Mouse (Mus musculus) c-Kit-positive CD71-negative TER-119-negative erythroid progenitor cells, embryonic 14.5 days (primary cell): ENCODE measurements at regions not wholly inside any gene's neighbourhood (a gene's known extent, or its start where the extent isn't known, plus 50 kb on each side); places are given as distances from the start of the nearest gene placed in this dataset.

Source experiments
- DNase-seq: peaks from one replicate; pipeline ENCODE4 v3.0.0-alpha.2; 2013; ENCODE audit warnings: low read depth

DNA sequence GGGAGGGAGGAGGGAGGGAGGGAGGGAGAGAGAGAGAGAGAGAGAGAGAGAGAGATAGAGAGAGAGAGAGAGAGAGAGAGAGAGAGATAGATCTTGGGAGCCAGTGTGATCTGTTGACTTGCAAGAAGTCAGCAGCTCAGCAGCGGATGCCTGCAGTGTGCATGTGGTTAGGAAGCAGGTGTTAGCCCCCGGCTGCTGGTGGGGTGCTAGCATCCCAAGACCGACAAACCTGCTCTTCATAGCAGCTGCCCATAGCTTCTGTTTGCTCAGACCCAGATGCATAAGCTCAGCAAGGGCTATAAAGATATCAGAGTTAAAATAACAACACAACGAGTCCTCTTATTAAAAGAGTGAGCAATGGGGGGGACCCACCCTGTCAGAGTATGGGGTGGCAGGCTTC lies 88.7 kb upstream of the Hdac4 start:
- DNase-seq = no peak

DNA sequence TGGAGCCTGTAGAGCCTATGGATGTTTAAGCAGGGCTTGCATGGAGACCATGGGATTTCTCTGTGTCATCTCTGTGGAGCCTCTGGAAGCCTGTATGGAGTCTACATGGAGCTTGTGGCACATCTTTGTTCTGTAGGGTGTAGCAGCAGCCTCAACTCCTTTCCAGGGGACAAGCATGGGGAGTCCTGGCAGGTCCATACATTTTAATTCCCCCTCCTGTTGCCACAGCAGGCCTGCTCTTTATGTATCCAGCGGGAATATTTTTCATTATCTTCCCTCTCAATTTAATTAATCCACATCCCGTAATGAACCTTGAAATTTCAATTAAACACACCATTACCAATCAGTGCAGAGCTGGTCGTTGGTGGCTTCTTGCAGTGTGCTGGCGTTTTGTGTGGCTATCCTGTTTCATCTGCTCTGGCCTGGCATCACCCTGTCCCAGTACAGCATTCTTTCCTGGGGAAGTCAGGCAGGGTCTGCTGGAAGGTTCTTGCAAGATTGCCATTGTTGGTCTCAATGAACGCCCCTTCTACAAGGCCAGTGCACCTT lies 81.8 kb upstream of the Hdac4 start:
- no peak for DNase-seq

DNA sequence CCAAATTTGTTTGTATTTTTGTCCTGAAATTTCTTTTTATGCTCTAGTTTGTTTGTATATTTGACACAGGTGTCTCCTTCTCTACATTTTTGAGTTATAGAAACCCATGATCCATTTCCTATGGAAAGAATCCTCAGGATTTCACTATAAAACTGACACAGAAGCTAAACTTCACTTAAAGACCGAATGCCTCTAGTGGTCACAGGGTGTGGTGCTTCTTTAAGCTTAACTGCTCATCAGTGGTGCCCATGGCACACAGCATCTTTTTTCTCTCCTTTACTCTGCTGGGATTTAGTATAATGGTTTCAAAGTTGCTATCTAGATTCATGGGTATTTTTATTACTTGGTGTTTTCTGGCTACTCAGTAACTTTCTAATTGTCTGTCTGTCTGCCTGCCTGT lies 79.9 kb upstream of the Hdac4 start:
- DNase-seq = no peak

DNA sequence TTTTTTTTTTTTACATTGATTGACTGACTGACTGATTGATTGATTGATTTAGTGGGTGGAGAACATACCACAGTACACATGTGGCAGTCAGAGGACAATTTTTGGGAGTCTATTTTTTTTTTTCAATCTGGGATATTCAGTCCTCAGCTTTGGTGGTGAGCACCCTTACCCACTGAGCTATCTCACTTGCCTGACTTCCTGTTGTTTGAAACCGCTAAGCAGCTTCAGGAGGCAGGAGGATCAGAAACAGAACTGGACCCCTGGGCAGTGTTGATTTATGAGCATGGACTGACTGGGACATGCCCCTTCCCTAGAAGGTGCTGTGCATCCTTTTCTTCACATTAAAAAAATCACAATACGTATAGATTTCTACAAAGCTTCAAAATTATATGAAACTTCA lies 78.3 kb upstream of the Hdac4 start:
- DNase-seq = no peak

DNA sequence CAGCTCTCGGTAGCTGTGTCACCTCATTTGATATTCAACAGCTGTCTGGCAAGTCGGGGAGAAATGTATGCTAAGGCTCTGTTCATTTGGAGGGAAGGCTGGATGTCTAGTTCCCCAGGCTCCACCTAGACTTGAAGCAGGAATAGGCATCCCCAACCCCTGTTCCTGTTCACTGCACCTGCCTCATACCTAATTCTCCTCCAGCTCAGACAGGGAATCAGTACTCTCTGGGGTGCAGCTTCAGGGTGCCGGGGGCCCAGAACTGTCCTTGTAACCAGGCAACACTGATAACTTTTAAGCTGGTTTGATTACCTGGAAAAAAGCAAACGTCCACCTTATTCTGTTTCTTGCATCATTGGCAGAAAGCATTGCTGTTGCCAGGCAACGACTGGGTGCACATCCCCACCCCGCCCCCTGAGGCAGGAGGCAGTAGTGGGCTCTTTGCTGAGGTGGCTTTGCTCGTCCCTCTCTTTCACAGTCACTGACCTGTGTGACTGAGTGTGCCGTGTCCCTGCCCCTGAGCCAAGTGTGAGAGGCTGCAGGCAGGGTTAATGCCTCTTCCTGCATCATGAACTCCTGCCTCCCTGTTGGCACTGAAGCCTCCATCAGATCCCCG lies 76.3 kb upstream of the Hdac4 start:
- DNase-seq = no peak

DNA sequence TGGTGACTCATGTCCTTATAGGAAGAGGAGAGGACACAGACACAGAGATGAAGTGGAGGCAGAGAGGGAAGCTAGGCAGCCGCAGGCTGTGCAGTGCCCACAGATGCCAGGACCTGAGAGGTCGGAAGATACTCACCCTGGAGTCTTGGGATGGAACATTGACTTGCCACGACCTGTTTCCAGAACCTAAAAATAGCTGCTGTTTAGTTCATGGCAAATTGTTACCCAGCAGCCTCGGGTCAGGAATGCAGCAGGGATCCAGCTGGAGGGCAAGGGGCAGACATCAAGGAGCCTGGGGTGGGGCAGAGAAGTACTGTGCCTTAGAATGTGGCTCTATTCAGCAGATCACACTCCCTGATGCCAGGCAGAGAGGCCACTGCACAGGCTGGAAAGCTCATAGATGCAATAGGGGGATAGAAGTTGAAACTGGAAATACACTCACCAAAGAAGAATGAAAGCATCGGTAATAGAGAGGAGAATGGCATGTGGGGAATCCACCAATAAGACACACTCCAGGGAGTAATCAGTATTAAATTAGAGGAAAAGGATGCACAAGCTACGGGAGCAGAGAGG lies 75.1 kb upstream of the Hdac4 start:
- no peak for DNase-seq

- no peak for DNase-seq
These were observed 74.0 kb upstream of the Hdac4 start for GRCm38 (mm10) chr1:92269464-92269863.

DNA sequence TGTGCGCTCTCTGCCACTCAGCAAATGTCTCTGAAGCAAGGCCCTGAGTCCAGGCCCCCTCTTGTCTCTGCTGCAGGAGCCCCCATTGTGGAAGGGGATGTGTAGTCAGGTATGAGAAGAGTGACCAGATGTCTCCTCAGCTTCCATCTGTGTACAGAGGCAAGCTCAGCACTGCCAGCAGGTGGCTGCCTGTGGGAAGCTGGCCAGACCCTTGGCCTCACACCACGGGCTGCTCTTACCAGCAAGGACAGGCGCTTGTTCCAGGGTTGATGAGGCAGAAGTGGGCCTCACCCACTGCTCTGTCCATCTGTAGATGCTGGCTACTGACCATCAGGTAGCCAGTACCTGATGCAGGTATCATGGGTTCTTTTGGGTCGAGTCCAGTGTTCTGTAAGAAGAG lies 69.4 kb upstream of the Hdac4 start:
- DNase-seq = no peak

GRCm38 (mm10) chr1:92259715-92260392 lies 64.4 kb upstream of the Hdac4 start:
- DNase-seq = no peak

- no peak for DNase-seq
These were observed 62.5 kb upstream of the Hdac4 start for GRCm38 (mm10) chr1:92258026-92258425.

DNA sequence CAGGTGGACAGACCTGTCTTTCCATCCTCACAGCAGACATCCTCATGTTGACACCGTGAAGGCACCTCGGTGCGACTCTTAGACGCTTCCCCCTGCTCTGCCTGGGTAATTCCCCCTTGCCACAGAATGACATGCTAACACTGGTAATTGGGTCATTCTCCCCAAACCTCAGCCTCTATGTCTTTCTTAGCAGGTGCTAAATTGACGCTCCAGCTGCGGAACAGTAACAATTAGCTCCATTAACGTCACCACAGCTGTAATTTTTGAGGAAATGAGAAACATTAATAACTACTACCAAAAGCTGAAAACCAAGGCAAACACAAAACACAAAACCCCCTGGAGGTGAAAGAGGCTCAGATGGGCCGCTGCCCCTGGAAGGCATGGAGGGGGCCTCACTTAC lies 57.6 kb upstream of the Hdac4 start:
- no peak for DNase-seq

DNA sequence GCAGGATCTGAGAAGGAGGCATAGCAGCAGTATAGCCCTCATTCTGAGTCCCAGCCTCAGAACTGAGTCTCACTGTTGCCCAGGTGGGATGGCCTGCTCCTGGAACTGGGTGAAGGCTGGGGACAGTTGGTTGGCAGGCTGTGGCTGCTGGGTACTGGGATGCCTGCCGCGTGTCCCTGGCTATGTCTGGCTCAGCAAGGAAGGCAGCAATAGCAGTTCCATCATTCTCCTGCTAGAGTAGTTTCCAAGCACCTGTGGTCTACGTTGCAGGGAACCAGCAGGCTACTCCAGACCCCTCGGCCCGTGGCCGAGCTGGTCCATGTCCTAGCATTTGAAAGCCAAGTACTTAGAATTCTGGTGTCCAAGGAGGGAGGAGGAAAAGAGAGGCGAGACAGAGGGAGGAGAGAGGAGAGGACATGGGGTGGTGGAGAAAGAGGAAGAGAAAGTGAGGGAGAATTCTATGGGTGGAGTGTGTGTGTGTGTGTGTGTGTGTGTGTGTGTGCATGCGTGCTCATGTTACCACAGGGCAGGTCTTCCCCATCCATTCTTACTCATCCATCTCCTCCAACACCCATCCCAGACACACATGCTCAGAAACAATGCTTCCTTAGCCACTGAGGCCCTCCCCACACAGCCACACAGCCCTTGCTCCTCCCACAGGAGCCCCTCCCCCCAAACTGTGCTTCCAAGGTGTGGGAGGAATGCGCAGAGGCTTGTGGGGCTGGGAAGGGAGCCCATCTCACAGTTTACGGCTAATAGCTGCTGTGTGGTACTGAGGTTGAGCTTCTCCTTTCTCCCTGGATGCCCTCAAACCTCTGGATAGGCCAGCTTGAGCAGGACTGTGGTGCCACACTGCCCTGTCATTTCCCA lies 55.3 kb upstream of the Hdac4 start:
- no peak for DNase-seq
